In genomic region chr7:92783166-92783806, GRCm38 (mm10) we compare ENCODE assay signal across 12 mouse cellular contexts. TPM values are rescaled to one million over a fixed set of nuclear protein-coding genes. Genes with fewer than 3 reads are reported as not detected.
DNase-seq lines count a peak whose midpoint lies in the region; ATAC-seq lines count a peak whose summit lies in the region.
"Had no signal": no experiment of that assay in that cellular context is flagged by ENCODE, and none has a peak within 500 bp of the region (broad histone marks: within the 10 kb centered on the region; RNA-seq: fewer than 3 reads in every experiment).

No protein-coding gene starts in this region.

- H3K9ac ChIP-seq in embryonic facial prominence, embryonic 13.5 days, result no peak overlapping the region
- no peak overlapping the region for H3K9ac ChIP-seq in kidney, embryonic 16.5 days (replicated peaks; ENCODE audit: low read length)
- H3K9ac ChIP-seq in embryonic facial prominence, embryonic 15.5 days, result no peak overlapping the region
- H3K9ac ChIP-seq in intestine, embryonic 15.5 days, result no peak overlapping the region

- H3K9me3 ChIP-seq in embryonic facial prominence, embryonic 13.5 days, result 0 out of 2 replicates have a peak, but pooled peaks cover 4% of the 10 kb centered on the region
- H3K9me3 ChIP-seq in embryonic facial prominence, embryonic 10.5 days, result peaks cover 7% of the 10 kb centered on the region
- no peaks in the 10 kb centered on the region; the same call in 1 of the 2 replicates for H3K9me3 ChIP-seq in kidney, embryonic 16.5 days (ENCODE audit: low read length)
- no peaks in the 10 kb centered on the region for H3K9me3 ChIP-seq in embryonic facial prominence, embryonic 15.5 days (replicated peaks)
- no peaks in the 10 kb centered on the region for H3K9me3 ChIP-seq in intestine, embryonic 15.5 days
- H3K9me3 ChIP-seq: forebrain, embryonic 10.5 days had no signal

- H3K27ac ChIP-seq in embryonic facial prominence, embryonic 13.5 days, result 0 out of 2 replicates have a peak overlapping the region, but pooled peaks have one; percentile 23
- no peak overlapping the region for H3K27ac ChIP-seq in embryonic facial prominence, embryonic 10.5 days (replicated peaks)
- no peak overlapping the region for H3K27ac ChIP-seq in kidney, embryonic 16.5 days (ENCODE audit: low read length)
- H3K27ac ChIP-seq in brown adipose tissue, adult 24 weeks (replicated peaks; ENCODE audit: low read depth, low read length), result 0 out of 2 replicates have a peak overlapping the region, but pooled peaks have one; percentile 4
- peak overlapping the region; percentile 73 for H3K27ac ChIP-seq in embryonic facial prominence, embryonic 15.5 days (replicated peaks)
- no peak overlapping the region for H3K27ac ChIP-seq in intestine, embryonic 15.5 days
- H3K27ac ChIP-seq: forebrain, embryonic 10.5 days had no signal

- no peak overlapping the region for H3K4me3 ChIP-seq in embryonic facial prominence, embryonic 13.5 days
- H3K4me3 ChIP-seq in embryonic facial prominence, embryonic 10.5 days, result no peak overlapping the region
- no peak overlapping the region for H3K4me3 ChIP-seq in kidney, embryonic 16.5 days (ENCODE audit: low read length)
- H3K4me3 ChIP-seq in brown adipose tissue, adult 24 weeks (ENCODE audit: insufficient read depth, low read depth, low read length), result no peak overlapping the region
- H3K4me3 ChIP-seq in embryonic facial prominence, embryonic 15.5 days (replicated peaks), result no peak overlapping the region
- no peak overlapping the region for H3K4me3 ChIP-seq in intestine, embryonic 15.5 days (replicated peaks)
- H3K4me3 ChIP-seq: forebrain, embryonic 10.5 days had no signal

- H3K4me2 ChIP-seq in embryonic facial prominence, embryonic 13.5 days, result no peak overlapping the region
- no peak overlapping the region for H3K4me2 ChIP-seq in kidney, embryonic 16.5 days (replicated peaks; ENCODE audit: low read depth, low read length)
- no peak overlapping the region for H3K4me2 ChIP-seq in embryonic facial prominence, embryonic 15.5 days (replicated peaks)
- no peak overlapping the region for H3K4me2 ChIP-seq in intestine, embryonic 15.5 days (replicated peaks)

- WGBS in embryonic facial prominence, embryonic 13.5 days, result 73% methylated on average over 12 of the region's 12 CpGs
- 82% methylated on average over 12 of the region's 12 CpGs for WGBS in embryonic facial prominence, embryonic 10.5 days
- WGBS in kidney, embryonic 16.5 days, result 65% methylated on average over 12 of the region's 12 CpGs
- WGBS in embryonic facial prominence, embryonic 15.5 days, result 69% methylated on average over 12 of the region's 12 CpGs
- WGBS in intestine, embryonic 15.5 days, result 61% methylated on average over 12 of the region's 12 CpGs

- no peaks in the 10 kb centered on the region for H3K27me3 ChIP-seq in embryonic facial prominence, embryonic 13.5 days
- no peaks in the 10 kb centered on the region for H3K27me3 ChIP-seq in embryonic facial prominence, embryonic 10.5 days (replicated peaks; ENCODE audit: low read depth, poor library complexity, severe bottlenecking)
- no peaks in the 10 kb centered on the region for H3K27me3 ChIP-seq in kidney, embryonic 16.5 days (ENCODE audit: insufficient read depth, low read length)
- H3K27me3 ChIP-seq in embryonic facial prominence, embryonic 15.5 days, result no peaks in the 10 kb centered on the region
- no peaks in the 10 kb centered on the region for H3K27me3 ChIP-seq in intestine, embryonic 15.5 days (replicated peaks)

- no peak for DNase-seq in embryonic facial prominence, embryonic 10.5 days (ENCODE audit: low spot score)
- DNase-seq in kidney, postnatal 36 days, result no peak
- no peak for DNase-seq in retina, embryonic 14.5 days (ENCODE audit: low spot score)
- DNase-seq: heart, postnatal 4 days; kidney, postnatal 25 days; thymus, postnatal 25 days had no signal

- ATAC-seq in embryonic facial prominence, embryonic 13.5 days (ENCODE audit: insufficient number of reproducible peaks, insufficient read depth, low FRiP score, low TSS enrichment, low read depth), result no peak
- ATAC-seq in kidney, embryonic 16.5 days (ENCODE audit: low FRiP score, low TSS enrichment), result peak; percentile 44
- ATAC-seq in embryonic facial prominence, embryonic 15.5 days (ENCODE audit: insufficient number of reproducible peaks, low FRiP score, low TSS enrichment, low read depth), result no peak
- no peak for ATAC-seq in intestine, embryonic 15.5 days

- H3K36me3 ChIP-seq in embryonic facial prominence, embryonic 13.5 days, result peaks cover 9% of the 10 kb centered on the region
- H3K36me3 ChIP-seq in embryonic facial prominence, embryonic 10.5 days (replicated peaks), result 0 out of 2 replicates have a peak, but pooled peaks cover 2% of the 10 kb centered on the region
- no peaks in the 10 kb centered on the region for H3K36me3 ChIP-seq in kidney, embryonic 16.5 days (ENCODE audit: insufficient read depth, low read length)
- no peaks in the 10 kb centered on the region for H3K36me3 ChIP-seq in embryonic facial prominence, embryonic 15.5 days
- H3K36me3 ChIP-seq in intestine, embryonic 15.5 days, result no peaks in the 10 kb centered on the region

- peaks cover 16% of the 10 kb centered on the region for H3K4me1 ChIP-seq in embryonic facial prominence, embryonic 13.5 days
- peaks cover 4% of the 10 kb centered on the region; the same call in 1 of the 2 replicates for H3K4me1 ChIP-seq in embryonic facial prominence, embryonic 10.5 days
- peaks cover 9% of the 10 kb centered on the region; the same call in 1 of the 2 replicates for H3K4me1 ChIP-seq in kidney, embryonic 16.5 days (ENCODE audit: insufficient read depth, low read length)
- H3K4me1 ChIP-seq in brown adipose tissue, adult 24 weeks (ENCODE audit: control insufficient read depth, insufficient read depth, insufficient read length, low read length), result 0 out of 2 replicates have a peak, but pooled peaks cover 3% of the 10 kb centered on the region
- peaks cover 21% of the 10 kb centered on the region for H3K4me1 ChIP-seq in embryonic facial prominence, embryonic 15.5 days
- H3K4me1 ChIP-seq in intestine, embryonic 15.5 days (replicated peaks), result 0 out of 2 replicates have a peak, but pooled peaks cover 2% of the 10 kb centered on the region

RNA-seq across cellular contexts. Expression of gene Rab30, which starts 41.9 kb away (rescaled TPM):
- 22.5 and 23.0 TPM in 2 replicates for polyA plus RNA-seq in embryonic facial prominence, embryonic 13.5 days (2015; fragmentation: Nextera tagmentation; extraction: Ambion mirVana)
- 9.1 and 12.3 TPM in 2 replicates for polyA plus RNA-seq in embryonic facial prominence, embryonic 10.5 days (2016; fragmentation: Nextera tagmentation; extraction: Ambion mirVana)
- polyA plus RNA-seq in kidney, embryonic 16.5 days (2015; fragmentation: Nextera tagmentation; extraction: Ambion mirVana), result 7.4 and 8.0 TPM in 2 replicates
- 16.0 and 20.6 TPM in 2 replicates for polyA plus RNA-seq in brown adipose tissue, adult 24 weeks (2012; ENCODE audit: insufficient read depth, insufficient read length, missing spikeins)
- 21.4 and 21.8 TPM in 2 replicates for polyA plus RNA-seq in embryonic facial prominence, embryonic 15.5 days (2015; fragmentation: Nextera tagmentation; extraction: Ambion mirVana)
- 24.4 and 24.7 TPM in 2 replicates for polyA plus RNA-seq in intestine, embryonic 15.5 days (2015; fragmentation: Nextera tagmentation; extraction: Ambion mirVana)

Comparison
In these comparisons a context has a peak if more than half of its experiments do, and no peak if none do; other contexts are left out.
1. H3K27ac ChIP-seq: peak in embryonic facial prominence, embryonic 13.5 days (single experiment), brown adipose tissue, adult 24 weeks (single experiment) and embryonic facial prominence, embryonic 15.5 days (single experiment); none in embryonic facial prominence, embryonic 10.5 days (single experiment), kidney, embryonic 16.5 days (single experiment) and intestine, embryonic 15.5 days (single experiment).